Mouse (Mus musculus) hindbrain, embryonic 10.5 days (tissue): ENCODE results near the gene Fhl3. TPM values are rescaled to one million over a fixed set of nuclear protein-coding genes. Genes with fewer than 3 reads are reported as not detected.
"Not testable (repeated sequence)": the region's sequence is repeated elsewhere in the genome, so short reads cannot be mapped to it uniquely, and the experiment has no call there.

Experiments used
- DNase-seq: peaks from one replicate; pipeline ENCODE4 v3.0.0-alpha.2; 2017; ENCODE audit warnings: low spot score
- H3K27ac ChIP-seq: fragments of 300-500 bp; sonication (generic); 2 replicates; pipeline ENCODE4 v1.5.1; 2016; ENCODE audit warnings: mild to moderate bottlenecking, moderate library complexity
- H3K27me3 ChIP-seq: fragments of 300-500 bp; sonication (generic); 2 replicates; pipeline ENCODE4 v1.6.1; 2016; ENCODE audit warnings: mild to moderate bottlenecking; ENCODE audit not compliant: poor library complexity, insufficient read depth, severe bottlenecking
- H3K36me3 ChIP-seq: fragments of 300-500 bp; sonication (generic); 2 replicates; pipeline ENCODE4 v1.6.1; 2016; ENCODE audit warnings: mild to moderate bottlenecking, moderate library complexity
- H3K4me1 ChIP-seq: fragments of 300-500 bp; sonication (generic); replicated peaks from 2 replicates; pipeline ENCODE4 v1.6.1; 2016; ENCODE audit warnings: mild to moderate bottlenecking
- H3K4me3 ChIP-seq: fragments of 300-500 bp; sonication (generic); 2 replicates; pipeline ENCODE4 v1.5.1; 2016; ENCODE audit warnings: mild to moderate bottlenecking, moderate library complexity
- H3K9me3 ChIP-seq: fragments of 300-500 bp; sonication (generic); 2 replicates; pipeline ENCODE4 v1.6.1; 2016; ENCODE audit warnings: mild to moderate bottlenecking, moderate library complexity
- WGBS: fragments of 180-500 bp; shearing (Covaris S2); methylation state at CpG from one replicate; pipeline ENCODE4 v1.1.7; 2016; 5-methylcytosine and 5-hydroxymethylcytosine counted together
- polyA plus RNA-seq: library from polyadenylated mRNA; unstranded; fragments of >200 nt; fragmentation: Nextera tagmentation; extraction: Ambion mirVana; gene quantifications from 2 replicates; pipeline ENCODE4 v1.2.1, GENCODE M21; 2016

Fhl3 gene
- polyA plus RNA-seq, 1 experiment from 2014 or later = 5.7 TPM

DNA sequence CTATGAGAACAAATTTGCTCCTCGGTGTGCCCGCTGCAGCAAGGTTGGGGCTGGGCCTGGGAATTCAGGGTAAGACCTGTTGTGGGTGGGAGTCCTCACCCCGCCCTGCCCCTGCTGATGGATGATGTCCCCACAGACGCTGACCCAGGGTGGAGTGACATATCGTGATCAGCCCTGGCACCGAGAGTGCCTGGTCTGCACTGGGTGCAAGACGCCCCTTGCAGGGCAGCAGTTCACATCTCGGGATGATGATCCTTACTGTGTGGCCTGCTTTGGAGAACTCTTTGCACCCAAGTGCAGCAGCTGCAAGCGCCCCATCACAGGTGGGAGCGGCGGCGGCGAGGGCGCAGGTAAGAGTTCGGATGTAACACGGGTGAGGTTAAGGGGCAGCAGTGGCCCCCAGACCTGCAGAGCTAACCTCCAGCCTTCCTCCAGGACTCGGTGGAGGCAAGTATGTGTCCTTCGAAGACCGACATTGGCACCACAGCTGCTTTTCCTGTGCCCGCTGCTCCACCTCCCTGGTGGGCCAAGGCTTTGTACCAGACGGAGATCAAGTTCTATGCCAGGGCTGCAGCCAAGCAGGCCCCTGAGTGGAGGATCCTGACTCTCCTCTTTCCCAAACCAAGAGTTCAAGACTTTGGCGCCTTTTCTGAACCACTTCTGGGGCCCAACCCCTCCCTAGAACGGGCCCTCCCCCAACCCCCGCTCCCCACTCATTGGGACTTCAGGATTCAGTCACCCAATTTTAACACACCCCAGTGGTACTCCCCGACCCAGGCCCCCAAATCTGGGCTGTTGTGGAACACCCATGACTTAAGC, 7.1 kb downstream of the Fhl3 start:
- not testable (repeated sequence) for H3K4me3 ChIP-seq, DNase-seq, H3K9me3 ChIP-seq
- Histone ChIP-seq H3K27me3 (peaks cover 54% of the 10 kb centered on the region), H3K27ac (0 out of 2 replicates have a peak overlapping the region, but pooled peaks have one; percentile 9), H3K4me1 (peaks cover 71% of the 10 kb centered on the region), H3K36me3 (peaks cover 10% of the 10 kb centered on the region; the same call in 1 of the 2 replicates)
- WGBS = 86% methylated on average over 25 of the region's 25 CpGs

- not testable (repeated sequence) for H3K9me3 ChIP-seq, DNase-seq
- Histone ChIP-seq H3K4me3 (peak overlapping the region; percentile 48; the same call in 1 of the 2 replicates), H3K27ac (peak overlapping the region; percentile 86), H3K4me1 (peaks cover 69% of the 10 kb centered on the region), H3K27me3 (peaks cover 53% of the 10 kb centered on the region), H3K36me3 (peaks cover 10% of the 10 kb centered on the region; the same call in 1 of the 2 replicates)
- 13% methylated on average over 1 of the region's 1 CpGs for WGBS
Measured at GRCm38 (mm10) chr4:124708200-124708517, 7.7 kb downstream of the Fhl3 start.

DNA sequence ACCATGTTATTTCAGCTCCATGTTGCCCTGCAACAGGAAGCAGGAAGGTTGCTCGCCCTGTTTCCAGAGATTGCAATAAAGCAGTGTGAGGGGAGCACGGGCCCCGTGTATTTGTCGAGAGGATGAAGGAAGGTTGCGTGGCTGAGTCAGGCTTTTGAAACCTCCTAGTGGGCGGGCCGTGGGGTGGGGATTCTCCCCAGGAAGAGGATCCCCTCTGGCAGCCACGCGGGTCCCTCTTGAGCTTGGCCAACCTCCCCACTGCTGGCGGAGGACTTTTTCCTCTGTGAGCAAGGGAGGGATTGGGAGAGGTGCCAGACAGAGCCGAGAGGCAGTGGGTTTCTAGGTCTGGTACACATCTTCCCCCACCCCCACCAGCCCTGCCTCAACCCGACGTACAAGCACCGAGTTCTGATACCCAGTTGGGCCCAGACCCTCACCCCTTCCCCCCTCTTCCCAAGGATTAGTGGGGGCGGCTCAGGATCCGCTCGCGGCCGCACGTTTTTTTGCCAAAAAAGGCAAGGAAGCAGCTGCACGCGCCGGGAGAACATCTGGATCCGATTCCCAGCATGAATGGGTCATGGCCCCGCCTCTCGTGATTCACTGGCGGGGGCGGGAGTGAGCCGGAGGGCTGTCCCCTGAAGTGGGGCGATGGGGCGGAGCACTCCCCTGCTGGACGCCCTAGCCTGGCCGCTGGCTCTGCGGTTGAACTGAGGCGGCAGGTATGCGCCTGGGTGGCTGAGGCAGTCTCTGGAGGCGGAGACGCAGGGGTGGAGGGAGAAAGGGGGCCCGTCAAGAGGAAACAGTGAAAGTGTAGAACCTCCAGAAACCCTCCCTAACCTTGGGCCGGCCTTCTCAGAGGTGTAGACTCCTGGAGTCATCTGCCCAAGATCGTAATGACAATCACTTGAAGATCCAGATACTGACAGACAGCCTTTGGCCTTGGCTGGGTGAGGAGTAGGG, 8.3 kb downstream of the Fhl3 start:
- H3K27ac ChIP-seq = peak overlapping the region; percentile 86
- DNase-seq = peak; percentile 87
- H3K9me3 ChIP-seq = no peaks in the 10 kb centered on the region
- peaks cover 10% of the 10 kb centered on the region; the same call in 1 of the 2 replicates for H3K36me3 ChIP-seq
- peaks cover 46% of the 10 kb centered on the region for H3K27me3 ChIP-seq
- H3K4me3 ChIP-seq = peak overlapping the region; percentile 48
- H3K4me1 ChIP-seq = peaks cover 63% of the 10 kb centered on the region
- WGBS = 2% methylated on average over 41 of the region's 41 CpGs

DNA sequence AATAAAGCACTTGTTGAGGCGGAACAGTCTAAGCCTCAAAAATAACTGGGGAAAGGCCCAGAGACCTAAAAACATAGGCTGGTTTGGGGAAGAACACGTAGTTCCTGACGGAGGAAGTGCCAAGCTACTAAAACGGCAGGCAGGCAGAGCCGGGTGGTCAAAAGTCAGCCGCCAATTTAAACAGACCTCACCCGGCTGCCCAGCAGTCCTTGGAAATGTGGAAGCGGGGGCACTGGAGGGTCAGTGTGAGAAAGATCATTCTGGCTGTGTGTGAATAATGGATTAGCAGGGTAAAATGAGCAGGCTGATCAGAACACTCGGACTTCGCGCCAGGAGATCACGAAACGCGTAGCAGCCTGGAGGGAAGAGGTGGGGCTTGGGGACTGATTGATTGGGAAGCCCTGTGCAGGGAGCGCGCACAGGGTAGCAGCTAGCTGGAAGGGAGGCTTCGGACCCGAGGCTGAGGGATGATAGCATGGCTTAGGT, 9.5 kb downstream of the Fhl3 start:
- Histone ChIP-seq H3K4me3 (peak overlapping the region; percentile 45), H3K27me3 (peaks cover 42% of the 10 kb centered on the region), H3K27ac (peak overlapping the region; percentile 86), H3K4me1 (peaks cover 57% of the 10 kb centered on the region), H3K9me3 (no peaks in the 10 kb centered on the region), H3K36me3 (peaks cover 10% of the 10 kb centered on the region; the same call in 1 of the 2 replicates)
- WGBS = 4% methylated on average over 18 of the region's 18 CpGs
- DNase-seq = peak; percentile 57

DNA sequence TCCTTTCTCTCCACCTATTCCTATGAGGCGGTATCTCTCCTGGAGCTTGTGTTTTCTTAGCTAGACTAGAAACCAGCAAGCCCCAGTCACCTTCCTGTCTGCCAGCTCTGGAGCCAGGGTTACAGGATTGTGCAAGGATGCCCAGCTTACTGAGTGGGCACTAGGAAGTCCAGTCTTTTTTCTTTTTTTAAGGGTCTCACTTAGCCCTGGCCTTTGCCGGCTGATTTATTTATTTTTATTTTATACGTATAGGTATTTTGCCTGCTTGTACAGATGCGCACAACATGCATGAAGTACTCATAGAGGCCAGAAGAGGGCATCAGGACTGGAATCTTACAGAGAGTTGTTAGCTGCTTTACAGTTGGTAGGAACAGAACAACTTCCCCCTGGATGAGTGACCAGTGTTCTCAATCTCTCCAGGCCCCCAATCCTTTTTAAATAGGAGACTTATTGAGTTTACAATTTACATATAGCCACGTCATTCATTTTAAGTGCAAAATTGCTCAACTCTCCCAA, 10.3 kb downstream of the Fhl3 start:
- Histone ChIP-seq H3K4me1 (peaks cover 57% of the 10 kb centered on the region), H3K9me3 (no peaks in the 10 kb centered on the region), H3K4me3 (no peak overlapping the region), H3K36me3 (peaks cover 13% of the 10 kb centered on the region), H3K27me3 (peaks cover 36% of the 10 kb centered on the region), H3K27ac (no peak overlapping the region)
- DNase-seq = peak; percentile 52
- 10% methylated on average over 5 of the region's 5 CpGs for WGBS

- DNase-seq = no peak
- no peaks in the 10 kb centered on the region for H3K9me3 ChIP-seq
- 87% methylated on average over 6 of the region's 6 CpGs for WGBS
- no peak overlapping the region for H3K27ac ChIP-seq
- peaks cover 50% of the 10 kb centered on the region for H3K4me1 ChIP-seq
- no peak overlapping the region for H3K4me3 ChIP-seq
- peaks cover 21% of the 10 kb centered on the region for H3K27me3 ChIP-seq
- peaks cover 21% of the 10 kb centered on the region for H3K36me3 ChIP-seq
Measured at GRCm38 (mm10) chr4:124712618-124713017, 12.1 kb downstream of the Fhl3 start.

DNA sequence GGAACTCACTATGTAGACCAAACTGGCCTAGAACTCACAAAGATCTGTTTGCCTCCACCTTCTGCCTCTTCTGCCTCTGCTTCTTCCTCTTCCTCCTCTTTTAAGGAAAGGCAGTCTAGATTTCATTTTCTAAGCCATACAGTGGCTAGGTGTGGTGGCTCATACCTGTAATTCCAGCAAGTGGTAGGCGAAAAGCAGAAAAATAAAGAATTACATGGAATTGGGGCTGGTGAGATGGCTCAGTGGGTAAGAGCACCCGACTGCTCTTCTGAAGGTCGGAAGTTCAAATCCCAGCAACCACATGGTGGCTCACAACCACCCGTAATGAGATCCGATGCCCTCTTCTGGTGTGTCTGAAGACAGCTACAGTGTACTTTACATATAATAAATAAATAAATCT, 13.3 kb downstream of the Fhl3 start:
- not testable (repeated sequence) for H3K4me3 ChIP-seq
- H3K4me1 ChIP-seq = peaks cover 41% of the 10 kb centered on the region
- 79% methylated on average over 5 of the region's 5 CpGs for WGBS

GRCm38 (mm10) chr4:124714545-124715481, 14.3 kb downstream of the Fhl3 start, which contains the start of gene Sf3a3:
Gene Sf3a3, plus strand, starts transcription at chr4:124714776.
- H3K27ac ChIP-seq = peak within 1 kb of the TSS; percentile 90
- WGBS = under 1% methylated on average over 57 of the region's 57 CpGs
- H3K27me3 ChIP-seq = peaks cover 2% of the 10 kb centered on the region
- H3K4me1 ChIP-seq = peaks cover 31% of the 10 kb centered on the region
- peak; percentile 96 for DNase-seq
- H3K9me3 ChIP-seq = no peaks in the 10 kb centered on the region
- peaks cover 42% of the 10 kb centered on the region for H3K36me3 ChIP-seq
- H3K4me3 ChIP-seq = peak within 1 kb of the TSS; percentile 94

More for the DNA sequence above, 13.3 kb downstream of the Fhl3 start:
- Histone ChIP-seq H3K27me3 (peaks cover 11% of the 10 kb centered on the region), H3K36me3 (peaks cover 32% of the 10 kb centered on the region)
- not testable (repeated sequence) for H3K27ac ChIP-seq, DNase-seq, H3K9me3 ChIP-seq

DNA sequence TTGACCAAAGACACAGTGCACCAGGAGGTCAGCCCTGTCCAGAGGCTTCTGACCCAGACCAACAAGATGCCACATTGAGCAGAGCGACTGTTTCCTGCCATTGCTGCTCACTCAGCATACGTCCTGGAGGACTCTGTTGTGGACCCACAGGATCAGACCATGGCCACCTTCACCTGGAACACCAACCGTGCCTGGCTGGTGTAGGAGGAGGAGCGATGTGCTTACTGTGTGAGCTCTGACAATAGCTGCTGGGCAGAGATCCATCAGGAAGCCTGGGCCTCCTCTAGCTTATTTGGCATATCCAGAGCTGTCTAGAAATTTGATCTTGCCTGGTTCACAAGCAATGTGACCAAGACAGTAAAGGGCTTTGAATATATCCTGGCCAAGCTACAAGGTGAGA, 18.6 kb downstream of the Fhl3 start:
- peaks cover 85% of the 10 kb centered on the region for H3K36me3 ChIP-seq

DNA sequence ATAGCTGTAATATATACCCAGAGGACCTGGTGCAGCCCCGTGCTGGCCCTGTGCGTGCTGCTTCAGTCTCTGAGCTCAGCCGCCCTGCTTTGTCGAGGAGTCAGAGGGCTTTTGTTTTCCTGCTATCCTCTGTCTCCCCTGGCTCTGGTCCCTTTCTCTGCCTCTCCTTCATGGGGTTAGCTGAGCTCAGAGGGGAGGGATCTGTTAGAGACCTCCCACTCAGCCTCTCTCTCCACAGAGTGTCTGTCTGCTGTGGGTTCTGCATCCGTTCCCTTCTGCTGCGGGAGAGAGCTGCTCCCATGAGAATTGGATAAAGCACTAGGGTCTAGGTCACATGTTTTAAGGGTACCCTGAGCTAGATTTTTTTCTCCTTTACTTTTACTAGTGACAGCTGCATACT, 25.6 kb downstream of the Fhl3 start:
- H3K27me3 ChIP-seq = no peaks in the 10 kb centered on the region
- WGBS = 92% methylated on average over 6 of the region's 6 CpGs
- no peaks in the 10 kb centered on the region for H3K4me1 ChIP-seq
- no peak for DNase-seq
- H3K4me3 ChIP-seq = no peak overlapping the region
- no peaks in the 10 kb centered on the region for H3K9me3 ChIP-seq
- peaks cover 100% of the 10 kb centered on the region for H3K36me3 ChIP-seq
- H3K27ac ChIP-seq = no peak overlapping the region

More for the DNA sequence above, 18.6 kb downstream of the Fhl3 start:
- no peaks in the 10 kb centered on the region for H3K9me3 ChIP-seq
- H3K27ac ChIP-seq = no peak overlapping the region
- no peak overlapping the region for H3K4me3 ChIP-seq
- WGBS = 93% methylated on average over 4 of the region's 4 CpGs
- peaks cover 19% of the 10 kb centered on the region for H3K4me1 ChIP-seq
- no peak for DNase-seq
- no peaks in the 10 kb centered on the region for H3K27me3 ChIP-seq

DNA sequence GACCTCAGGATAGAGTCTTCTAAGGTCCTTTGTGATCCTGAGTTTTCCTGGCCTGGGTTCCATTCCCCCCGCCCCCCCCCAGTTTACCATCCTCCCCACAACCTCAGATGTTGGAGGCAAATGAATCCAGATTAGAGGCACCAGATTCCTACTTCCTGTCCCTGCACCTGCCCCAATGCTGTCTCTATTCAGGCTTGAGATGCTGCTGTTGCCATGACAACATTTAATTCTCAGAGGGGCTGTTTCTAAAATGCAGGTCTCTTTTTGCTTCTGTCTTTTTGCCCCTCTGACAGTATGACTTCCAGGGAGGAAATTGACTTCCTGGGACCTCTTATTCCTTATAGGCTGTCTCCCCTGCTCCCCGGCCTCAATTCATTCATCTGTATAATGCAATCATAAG, 36.5 kb downstream of the Fhl3 start:
- no peak overlapping the region for H3K27ac ChIP-seq
- no peak for DNase-seq
- H3K9me3 ChIP-seq = no peaks in the 10 kb centered on the region
- H3K36me3 ChIP-seq = peaks cover 24% of the 10 kb centered on the region
- 83% methylated on average over 2 of the region's 2 CpGs for WGBS
- no peaks in the 10 kb centered on the region for H3K27me3 ChIP-seq
- no peak overlapping the region for H3K4me3 ChIP-seq
- H3K4me1 ChIP-seq = peaks cover 26% of the 10 kb centered on the region
